Mouse (Mus musculus) limb, embryonic 13.5 days (tissue): ENCODE measurements around the gene Ube2d2b. TPM values are rescaled to one million over a fixed set of nuclear protein-coding genes. Genes with fewer than 3 reads are reported as not detected.

ENCODE experiments used
- ATAC-seq: fragments of 200-750 bp; cut with Nextera tagmentation; 2 replicates; pipeline ENCODE4 v1.8.0; 2017; ENCODE audit warnings: low read depth, moderate number of reproducible peaks, moderate TSS enrichment; ENCODE audit not compliant: low FRiP score
- H3K27ac ChIP-seq: fragments of 300-500 bp; sonication (generic); 2 replicates; pipeline ENCODE4 v1.5.1; 2015; ENCODE audit warnings: inconsistent platforms, mild to moderate bottlenecking, moderate library complexity
- H3K27me3 ChIP-seq: fragments of 300-500 bp; sonication (generic); 2 replicates; pipeline ENCODE4 v1.6.1; 2015; ENCODE audit warnings: mild to moderate bottlenecking, inconsistent platforms
- H3K36me3 ChIP-seq: fragments of 300-500 bp; sonication (generic); 2 replicates; pipeline ENCODE4 v1.6.1; 2015; ENCODE audit warnings: inconsistent platforms, mild to moderate bottlenecking, moderate library complexity
- H3K4me1 ChIP-seq: fragments of 300-500 bp; sonication (generic); 2 replicates; pipeline ENCODE4 v1.6.1; 2015; ENCODE audit warnings: inconsistent platforms
- H3K4me2 ChIP-seq: fragments of 300-500 bp; sonication (generic); replicated peaks from 2 replicates; pipeline ENCODE4 v1.6.1; 2015; ENCODE audit warnings: inconsistent platforms, mild to moderate bottlenecking, moderate library complexity
- H3K4me3 ChIP-seq: fragments of 300-500 bp; sonication (generic); 2 replicates; pipeline ENCODE4 v1.5.1; 2015; ENCODE audit warnings: moderate library complexity, mild to moderate bottlenecking, inconsistent platforms
- H3K9ac ChIP-seq: fragments of 300-500 bp; sonication (generic); 2 replicates; pipeline ENCODE4 v1.6.1; 2015; ENCODE audit warnings: mild to moderate bottlenecking, inconsistent platforms
- H3K9me3 ChIP-seq: fragments of 300-500 bp; sonication (generic); 2 replicates; pipeline ENCODE4 v1.6.1; 2016; ENCODE audit warnings: inconsistent platforms
- WGBS: fragments of 180-500 bp; shearing (Covaris S2); methylation state at CpG from one replicate; pipeline ENCODE4 v1.1.7; 2015; 5-methylcytosine and 5-hydroxymethylcytosine counted together
- polyA plus RNA-seq: library from polyadenylated mRNA; unstranded; fragments of >200 nt; fragmentation: Nextera tagmentation; extraction: Ambion mirVana; gene quantifications from 2 replicates; pipeline ENCODE4 v1.2.1, GENCODE M21; 2015

The Ube2d2b gene
- 0.14 and 0.17 TPM in 2 replicates for polyA plus RNA-seq

DNA sequence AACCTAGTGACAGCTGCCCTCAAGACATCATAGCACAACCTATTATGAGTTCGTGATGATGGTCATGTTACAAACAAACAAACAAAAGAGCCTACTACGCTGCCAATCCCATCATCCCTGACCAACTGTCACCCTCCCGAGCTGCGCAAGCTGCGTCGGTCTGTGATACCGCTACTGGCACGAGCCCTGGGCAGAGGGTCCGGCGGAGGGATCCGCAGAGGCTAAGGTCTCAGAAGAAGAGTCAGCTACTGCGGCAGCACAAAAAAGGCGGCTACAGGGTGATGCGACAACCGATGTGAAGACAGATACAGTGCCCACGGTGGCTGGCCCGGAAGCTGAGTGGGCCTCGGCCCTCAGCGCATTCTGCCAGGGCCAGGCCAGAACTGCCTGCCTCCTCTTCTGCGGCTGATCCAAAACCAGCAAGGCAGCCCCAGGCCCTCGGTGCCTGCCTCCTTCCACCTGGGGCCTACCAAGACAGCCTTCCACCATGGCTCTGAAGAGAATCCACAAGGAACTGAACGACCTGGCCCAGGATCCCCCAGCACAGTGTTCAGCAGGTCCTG lies at the start of gene Ube2d2b:
Ube2d2b (plus strand) TSS at position 102 of the 563 bp plus-strand sequence.
- Histone ChIP-seq H3K9me3 (0 out of 2 replicates have a peak, but pooled peaks cover 3% of the 10 kb centered on the region), H3K4me3 (no peak within 1 kb of the TSS), H3K36me3 (peaks cover 13% of the 10 kb centered on the region), H3K4me1 (no peaks in the 10 kb centered on the region), H3K9ac (no peak within 1 kb of the TSS), H3K4me2 (no peak within 1 kb of the TSS), H3K27ac (no peak within 1 kb of the TSS), H3K27me3 (no peaks in the 10 kb centered on the region)
- 96% methylated on average over 22 of the region's 22 CpGs for WGBS
- ATAC-seq: no peak

DNA sequence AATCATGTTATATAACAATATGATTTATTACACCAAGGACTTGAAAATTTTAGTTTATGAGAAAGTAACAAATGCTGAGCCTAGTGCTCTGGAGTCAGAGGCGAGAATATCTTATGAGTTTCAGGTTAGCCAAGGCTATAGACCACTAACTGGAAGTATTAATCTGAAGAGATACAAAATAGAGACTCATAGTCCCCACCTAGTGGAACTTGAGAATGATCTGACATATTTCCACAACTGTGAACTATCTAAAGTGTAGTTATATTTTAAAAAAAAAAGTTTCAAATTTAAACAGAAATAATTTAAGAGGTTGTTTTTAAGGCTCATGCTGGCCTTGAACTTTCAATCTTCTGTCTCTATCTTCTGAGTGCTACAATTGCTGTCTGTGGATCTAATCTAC lies 47.5 kb upstream of the Ube2d2b start:
- H3K4me3 ChIP-seq: no peak overlapping the region
- no peak overlapping the region for H3K27ac ChIP-seq
- H3K9me3 ChIP-seq: no peaks in the 10 kb centered on the region
- ATAC-seq: no peak
- no peaks in the 10 kb centered on the region for H3K27me3 ChIP-seq
- H3K4me1 ChIP-seq: 0 out of 2 replicates have a peak, but pooled peaks cover 3% of the 10 kb centered on the region
- 92% methylated on average over 1 of the region's 1 CpGs for WGBS
- no peak overlapping the region for H3K9ac ChIP-seq
- H3K4me2 ChIP-seq: no peak overlapping the region
- H3K36me3 ChIP-seq: peaks cover 20% of the 10 kb centered on the region

DNA sequence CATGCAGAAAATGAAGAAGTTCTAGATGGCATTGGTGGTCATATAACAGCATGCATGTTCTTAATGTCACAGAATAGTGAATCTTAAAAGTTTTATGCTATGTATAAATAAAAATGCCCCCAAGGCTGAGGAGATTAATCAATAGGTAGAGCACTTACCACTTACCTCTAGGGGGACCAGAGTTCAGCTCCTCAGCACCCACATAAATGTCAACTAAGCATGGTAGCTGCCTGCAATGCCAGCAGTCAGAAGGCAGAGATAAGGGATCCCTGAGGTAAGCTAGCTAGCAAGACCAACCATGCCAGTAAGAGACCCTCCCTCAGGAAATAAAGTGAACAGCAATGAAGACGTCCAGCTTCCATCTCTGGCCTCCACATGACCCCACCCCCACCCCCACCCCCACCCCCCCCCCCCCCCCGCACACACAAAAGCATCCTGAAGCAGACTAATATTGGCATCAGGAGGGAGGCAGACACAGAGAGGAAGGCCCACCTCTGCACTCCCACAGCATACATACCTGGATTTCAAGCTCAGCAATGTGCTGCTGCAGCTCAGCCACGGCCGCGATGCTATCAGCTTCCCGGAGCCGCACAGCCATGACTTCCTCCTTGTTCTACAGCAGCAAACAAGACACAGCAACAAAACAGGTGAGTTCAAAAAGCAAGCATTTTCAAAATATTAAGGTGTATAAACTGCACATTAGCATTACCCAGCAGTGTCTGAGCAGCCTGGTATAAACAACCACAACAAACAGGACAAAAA lies 42.0 kb upstream of the Ube2d2b start:
- H3K4me1 ChIP-seq: no peaks in the 10 kb centered on the region

DNA sequence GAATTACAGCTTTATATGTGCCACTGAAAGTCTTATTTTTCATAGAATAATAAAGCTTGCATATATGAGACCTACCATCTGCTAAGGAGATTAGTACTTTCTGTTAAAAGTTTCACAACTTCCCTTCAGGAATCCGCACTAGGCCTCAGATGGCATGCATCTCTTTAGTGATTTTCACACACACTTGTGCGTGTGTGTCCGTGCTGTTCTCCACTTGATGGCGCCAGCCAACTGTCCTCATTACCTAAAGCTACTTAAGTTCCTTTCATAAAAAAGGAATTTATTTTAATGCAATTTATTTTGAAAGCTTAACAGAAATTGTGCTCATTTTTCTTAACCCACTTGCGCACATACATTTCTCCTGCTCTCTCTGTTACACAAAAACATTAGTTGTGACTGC lies 40.4 kb upstream of the Ube2d2b start:
- Histone ChIP-seq H3K9me3 (no peaks in the 10 kb centered on the region), H3K27ac (no peak overlapping the region), H3K4me3 (no peak overlapping the region), H3K4me2 (no peak overlapping the region), H3K4me1 (no peaks in the 10 kb centered on the region), H3K9ac (no peak overlapping the region), H3K27me3 (no peaks in the 10 kb centered on the region), H3K36me3 (peaks cover 16% of the 10 kb centered on the region)
- ATAC-seq: no peak
- 75% methylated on average over 5 of the region's 5 CpGs for WGBS

More for the DNA sequence above, 42.0 kb upstream of the Ube2d2b start:
- Histone ChIP-seq H3K9ac (no peak overlapping the region), H3K9me3 (no peaks in the 10 kb centered on the region), H3K4me2 (no peak overlapping the region), H3K4me3 (no peak overlapping the region), H3K27ac (no peak overlapping the region), H3K27me3 (no peaks in the 10 kb centered on the region), H3K36me3 (peaks cover 18% of the 10 kb centered on the region)
- 75% methylated on average over 7 of the region's 7 CpGs for WGBS
- ATAC-seq: no peak

DNA sequence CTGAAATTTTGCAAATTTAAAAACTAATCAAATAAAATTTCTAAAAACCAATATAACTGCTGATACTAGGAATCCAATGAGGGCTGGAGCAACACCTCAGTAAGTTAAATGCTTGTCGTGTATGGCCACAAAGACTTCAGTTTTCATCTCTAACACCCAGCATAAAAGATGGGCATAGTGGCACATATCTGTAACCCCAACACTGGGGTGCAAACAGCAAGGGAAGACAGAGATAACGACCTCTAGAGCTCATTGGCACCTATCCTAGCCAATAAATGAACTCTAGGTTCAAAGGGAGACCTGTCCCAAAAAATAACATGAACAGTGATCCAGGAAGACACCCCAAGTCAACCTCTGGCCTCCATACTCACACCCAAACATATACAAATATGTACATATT lies 37.9 kb upstream of the Ube2d2b start:
- no peak overlapping the region for H3K27ac ChIP-seq
- no peak overlapping the region for H3K4me2 ChIP-seq
- H3K9me3 ChIP-seq: no peaks in the 10 kb centered on the region
- ATAC-seq: no peak
- H3K4me3 ChIP-seq: no peak overlapping the region
- no peaks in the 10 kb centered on the region for H3K27me3 ChIP-seq
- H3K4me1 ChIP-seq: no peaks in the 10 kb centered on the region
- 85% methylated on average over 2 of the region's 2 CpGs for WGBS
- no peak overlapping the region for H3K9ac ChIP-seq
- peaks cover 19% of the 10 kb centered on the region for H3K36me3 ChIP-seq

DNA sequence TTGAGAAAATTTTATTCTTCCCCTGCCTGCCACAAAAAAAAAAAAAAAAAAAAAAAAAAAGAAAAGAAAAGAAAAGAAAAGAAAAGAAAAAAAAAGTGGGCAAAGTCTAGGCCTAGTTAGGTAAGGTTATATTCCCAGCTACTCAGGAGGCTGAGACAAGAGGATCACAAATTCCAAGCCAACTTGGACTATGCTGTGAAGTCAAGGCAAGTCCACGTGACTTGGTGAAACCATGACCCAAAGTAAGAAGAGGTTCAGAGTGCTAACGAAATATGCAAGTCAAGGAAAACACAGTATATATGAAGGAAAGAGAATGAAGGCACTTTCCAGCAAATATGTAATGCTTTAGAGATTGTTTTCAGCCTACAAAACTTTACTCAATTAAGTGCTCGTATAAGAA lies 37.4 kb upstream of the Ube2d2b start:
- Histone ChIP-seq H3K4me3 (no peak overlapping the region), H3K27me3 (no peaks in the 10 kb centered on the region), H3K9me3 (no peaks in the 10 kb centered on the region), H3K36me3 (peaks cover 22% of the 10 kb centered on the region), H3K9ac (no peak overlapping the region), H3K27ac (no peak overlapping the region), H3K4me2 (no peak overlapping the region), H3K4me1 (no peaks in the 10 kb centered on the region)
- ATAC-seq: no peak
- WGBS: 94% methylated on average over 3 of the region's 3 CpGs

DNA sequence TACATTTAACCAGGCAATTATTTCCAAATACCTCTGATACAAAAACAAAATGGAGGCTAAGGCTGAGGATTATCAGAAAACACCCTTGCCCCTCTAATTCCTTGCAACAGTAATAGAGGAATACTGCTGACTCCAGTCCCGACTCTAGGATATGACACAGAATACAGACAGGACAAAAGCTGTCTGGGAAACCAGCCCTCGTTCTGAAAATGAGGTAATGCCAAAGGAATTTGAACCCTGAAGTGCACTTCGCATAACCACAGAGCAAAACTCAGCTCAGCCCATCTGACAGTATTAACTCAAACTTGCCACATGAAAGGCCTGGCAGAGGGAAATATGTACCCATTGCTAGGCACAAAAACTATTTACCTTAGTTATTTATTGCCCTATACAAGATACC lies 36.6 kb upstream of the Ube2d2b start:
- Histone ChIP-seq H3K27me3 (no peaks in the 10 kb centered on the region), H3K4me1 (no peaks in the 10 kb centered on the region), H3K4me3 (no peak overlapping the region), H3K4me2 (no peak overlapping the region), H3K27ac (no peak overlapping the region), H3K9me3 (no peaks in the 10 kb centered on the region), H3K9ac (no peak overlapping the region), H3K36me3 (peaks cover 26% of the 10 kb centered on the region)
- WGBS: 40% methylated on average over 3 of the region's 3 CpGs
- ATAC-seq: no peak

DNA sequence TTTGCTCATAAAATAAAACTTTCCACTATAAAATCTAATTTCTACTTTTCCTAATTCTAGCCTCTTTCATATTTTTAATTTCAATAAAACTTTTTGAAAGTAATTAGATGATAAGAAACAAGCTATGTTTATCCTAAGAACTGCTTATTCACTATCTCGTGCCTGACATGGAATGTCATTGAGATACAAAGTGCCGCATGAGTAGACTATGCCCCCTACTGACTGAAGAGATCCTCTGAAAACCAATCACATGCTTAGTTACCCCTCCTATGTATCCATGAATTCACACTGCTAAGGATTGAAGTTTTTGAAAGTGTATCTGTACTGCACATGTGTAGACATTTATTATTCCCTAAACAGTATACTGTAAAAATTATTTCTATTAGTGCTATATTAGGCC lies 36.0 kb upstream of the Ube2d2b start:
- Histone ChIP-seq H3K4me3 (no peak overlapping the region), H3K4me2 (no peak overlapping the region), H3K27me3 (no peaks in the 10 kb centered on the region), H3K4me1 (no peaks in the 10 kb centered on the region), H3K27ac (no peak overlapping the region), H3K9ac (no peak overlapping the region), H3K9me3 (no peaks in the 10 kb centered on the region), H3K36me3 (peaks cover 32% of the 10 kb centered on the region)
- ATAC-seq: no peak
- WGBS: 63% methylated on average over 2 of the region's 2 CpGs

DNA sequence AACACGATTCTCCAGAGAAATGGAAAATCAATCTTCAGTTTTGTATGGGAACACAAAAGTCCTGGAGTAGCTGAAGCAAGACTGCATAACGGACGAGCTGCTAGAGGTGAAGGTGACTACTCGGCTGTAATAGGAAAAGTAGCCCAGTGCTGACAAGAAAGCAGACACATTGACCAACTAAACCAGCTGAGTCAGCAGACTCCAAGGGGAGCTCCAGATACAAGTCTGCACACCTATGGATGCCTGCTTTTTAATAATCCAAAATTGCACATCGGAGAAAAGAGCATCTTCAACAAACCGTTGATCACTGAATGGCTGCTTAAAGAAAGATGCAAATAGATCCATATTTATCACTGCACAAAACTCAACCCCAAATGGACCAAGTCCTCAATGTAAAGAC lies 31.6 kb upstream of the Ube2d2b start:
- Histone ChIP-seq H3K4me1 (no peaks in the 10 kb centered on the region), H3K4me3 (no peak overlapping the region), H3K9me3 (no peaks in the 10 kb centered on the region), H3K9ac (no peak overlapping the region), H3K36me3 (peaks cover 38% of the 10 kb centered on the region), H3K27me3 (no peaks in the 10 kb centered on the region), H3K27ac (no peak overlapping the region), H3K4me2 (no peak overlapping the region)
- no peak for ATAC-seq
- 93% methylated on average over 6 of the region's 6 CpGs for WGBS

DNA sequence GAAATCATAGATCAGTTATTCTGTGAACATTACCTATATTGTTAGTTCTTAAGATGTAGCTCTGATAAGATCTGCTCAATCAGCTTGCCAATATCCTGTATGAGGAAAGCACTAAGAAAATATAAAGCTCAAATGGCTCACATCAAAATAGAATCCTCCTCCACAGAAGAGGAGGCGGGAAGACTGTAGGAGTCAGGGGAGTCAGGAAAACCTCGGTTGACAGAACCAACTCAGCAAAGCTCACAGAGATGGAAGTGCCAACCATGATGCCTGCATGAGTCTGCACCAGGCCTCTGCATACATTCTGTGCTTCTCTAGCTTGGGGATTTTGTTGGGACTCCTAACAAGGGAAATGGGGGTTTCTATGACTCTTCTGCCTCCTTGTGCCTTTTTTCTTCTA lies 28.7 kb upstream of the Ube2d2b start:
- Histone ChIP-seq H3K9me3 (no peaks in the 10 kb centered on the region), H3K27ac (no peak overlapping the region), H3K4me3 (no peak overlapping the region), H3K4me1 (no peaks in the 10 kb centered on the region), H3K27me3 (no peaks in the 10 kb centered on the region), H3K36me3 (peaks cover 25% of the 10 kb centered on the region), H3K9ac (no peak overlapping the region), H3K4me2 (no peak overlapping the region)
- ATAC-seq: no peak
- WGBS: 84% methylated on average over 2 of the region's 2 CpGs

DNA sequence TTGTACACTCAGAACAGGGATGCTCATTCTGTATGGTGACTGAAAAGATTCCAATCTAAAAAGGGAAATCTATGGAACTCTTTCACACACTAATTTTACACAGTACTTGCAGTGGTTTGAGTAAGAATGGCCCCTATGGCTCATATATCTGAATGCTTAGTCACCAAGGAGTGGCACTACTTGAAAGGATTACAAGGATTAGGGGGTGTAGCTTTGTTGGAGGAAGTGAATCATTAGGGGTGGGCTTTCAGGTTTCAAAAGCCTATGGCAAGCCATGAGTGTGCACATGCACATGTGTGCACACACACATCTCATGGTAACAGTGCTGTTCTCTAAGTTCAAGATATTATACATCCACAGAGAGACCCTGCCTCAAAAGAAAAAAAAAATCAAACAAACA lies 27.3 kb upstream of the Ube2d2b start:
- Histone ChIP-seq H3K4me1 (no peaks in the 10 kb centered on the region), H3K36me3 (peaks cover 18% of the 10 kb centered on the region), H3K27ac (no peak overlapping the region), H3K27me3 (no peaks in the 10 kb centered on the region), H3K4me2 (no peak overlapping the region), H3K9me3 (no peaks in the 10 kb centered on the region), H3K9ac (no peak overlapping the region), H3K4me3 (no peak overlapping the region)
- no peak for ATAC-seq

DNA sequence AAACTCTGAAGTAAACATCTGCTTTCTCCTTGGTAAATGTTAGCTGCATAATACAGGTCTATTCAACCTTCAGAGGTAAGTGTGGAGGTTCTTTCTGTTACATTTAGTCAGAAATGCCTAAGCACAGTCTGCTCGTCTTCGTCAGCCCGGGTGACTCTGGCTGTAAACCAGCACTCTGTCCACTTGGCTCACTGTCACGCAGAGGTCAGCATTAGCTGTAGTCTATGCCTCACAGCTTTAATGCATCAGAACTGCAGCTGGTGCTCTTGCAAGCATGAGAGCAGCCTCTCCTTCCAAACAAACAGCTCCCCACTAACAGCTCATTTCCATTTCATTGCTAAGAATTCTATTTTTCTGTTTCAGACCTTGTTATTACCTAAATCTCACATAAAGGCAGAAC lies 22.4 kb upstream of the Ube2d2b start:
- no peak overlapping the region for H3K4me3 ChIP-seq
- H3K9ac ChIP-seq: no peak overlapping the region
- no peaks in the 10 kb centered on the region for H3K9me3 ChIP-seq
- no peak for ATAC-seq
- no peak overlapping the region for H3K27ac ChIP-seq
- no peaks in the 10 kb centered on the region for H3K27me3 ChIP-seq
- peaks cover 23% of the 10 kb centered on the region for H3K36me3 ChIP-seq
- H3K4me2 ChIP-seq: no peak overlapping the region
- H3K4me1 ChIP-seq: no peaks in the 10 kb centered on the region
- WGBS: 80% methylated on average over 4 of the region's 4 CpGs

DNA sequence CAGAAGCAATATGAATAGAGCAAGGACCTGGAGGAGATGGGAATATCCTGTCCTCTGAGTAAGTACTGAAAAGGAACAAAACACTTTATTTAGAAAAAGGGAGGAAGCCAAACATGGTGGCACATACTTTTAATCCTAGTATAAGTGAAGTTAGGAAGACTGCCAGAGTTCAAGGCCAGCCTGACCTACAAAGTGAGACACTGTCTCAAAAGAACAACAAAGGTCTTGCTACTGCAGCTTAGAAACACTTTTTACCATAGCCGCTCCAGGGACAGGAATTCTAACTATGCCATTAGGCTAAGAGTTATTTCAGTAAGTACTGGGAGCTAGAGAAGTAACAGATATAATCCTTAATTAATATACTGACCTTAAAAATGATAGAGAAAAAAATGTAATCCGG lies 15.2 kb upstream of the Ube2d2b start:
- 92% methylated on average over 2 of the region's 2 CpGs for WGBS
- no peak for ATAC-seq
- H3K4me1 ChIP-seq: no peaks in the 10 kb centered on the region
- peaks cover 51% of the 10 kb centered on the region for H3K36me3 ChIP-seq
- H3K4me3 ChIP-seq: no peak overlapping the region
- no peaks in the 10 kb centered on the region for H3K9me3 ChIP-seq
- H3K4me2 ChIP-seq: no peak overlapping the region
- no peaks in the 10 kb centered on the region for H3K27me3 ChIP-seq
- no peak overlapping the region for H3K27ac ChIP-seq
- H3K9ac ChIP-seq: no peak overlapping the region
